Mouse (Mus musculus) heart, embryonic 16.5 days (tissue): ENCODE data around the gene Glis3. TPM values are rescaled to one million over a fixed set of nuclear protein-coding genes. Genes with fewer than 3 reads are reported as not detected.

ENCODE experiments used
- ATAC-seq: fragments of 200-750 bp; cut with Nextera tagmentation; replicated peaks from 2 replicates; pipeline ENCODE4 v1.8.0; 2017; ENCODE audit warnings: moderate number of reproducible peaks; ENCODE audit not compliant: insufficient read depth, low FRiP score; ENCODE audit errors: extremely low read depth
- H3K27ac ChIP-seq: fragments of 300-500 bp; sonication (generic); 2 replicates; pipeline ENCODE4 v1.5.1; 2014; ENCODE audit warnings: mild to moderate bottlenecking, low read length, control low read depth, moderate library complexity
- H3K27me3 ChIP-seq: fragments of 300-500 bp; sonication (generic); 2 replicates; pipeline ENCODE4 v1.6.1; 2014; ENCODE audit warnings: low read length, mixed read lengths; ENCODE audit not compliant: control insufficient read depth, insufficient read depth
- H3K36me3 ChIP-seq: fragments of 300-500 bp; sonication (generic); 2 replicates; pipeline ENCODE4 v1.6.1; 2014; ENCODE audit not compliant: control insufficient read depth, insufficient read depth
- H3K4me1 ChIP-seq: fragments of 300-500 bp; sonication (generic); 2 replicates; pipeline ENCODE4 v1.6.1; 2014; ENCODE audit warnings: low read length, mixed read lengths; ENCODE audit not compliant: control insufficient read depth, insufficient read depth
- H3K4me2 ChIP-seq: fragments of 300-500 bp; sonication (generic); 2 replicates; pipeline ENCODE4 v1.6.1; 2014; ENCODE audit warnings: low read depth, mild to moderate bottlenecking, control low read depth, low read length
- H3K4me3 ChIP-seq: fragments of 300-500 bp; sonication (generic); 2 replicates; pipeline ENCODE4 v1.5.1; 2014; ENCODE audit warnings: mild to moderate bottlenecking, control low read depth, low read length
- H3K9ac ChIP-seq: fragments of 300-500 bp; sonication (generic); 2 replicates; pipeline ENCODE4 v1.6.1; 2014; ENCODE audit warnings: low read length, control low read depth
- H3K9me3 ChIP-seq: fragments of 300-500 bp; sonication (generic); replicated peaks from 2 replicates; pipeline ENCODE4 v1.6.1; 2016; ENCODE audit warnings: low read length; ENCODE audit not compliant: control insufficient read depth
- WGBS: fragments of 180-500 bp; shearing (Covaris S2); extraction: QIAGEN DNeasy Blood & Tissue Kit; methylation state at CpG from one replicate; pipeline ENCODE4 v1.1.7; 2014; 5-methylcytosine and 5-hydroxymethylcytosine counted together
- polyA plus RNA-seq: library from polyadenylated mRNA; unstranded; fragments of >200 nt; fragmentation: Nextera tagmentation; extraction: Ambion mirVana; gene quantifications from 2 replicates; pipeline ENCODE4 v1.2.1, GENCODE M21; 2015

The Glis3 gene
- polyA plus RNA-seq, 1 experiment from 2014 or later = 1.3 TPM

DNA sequence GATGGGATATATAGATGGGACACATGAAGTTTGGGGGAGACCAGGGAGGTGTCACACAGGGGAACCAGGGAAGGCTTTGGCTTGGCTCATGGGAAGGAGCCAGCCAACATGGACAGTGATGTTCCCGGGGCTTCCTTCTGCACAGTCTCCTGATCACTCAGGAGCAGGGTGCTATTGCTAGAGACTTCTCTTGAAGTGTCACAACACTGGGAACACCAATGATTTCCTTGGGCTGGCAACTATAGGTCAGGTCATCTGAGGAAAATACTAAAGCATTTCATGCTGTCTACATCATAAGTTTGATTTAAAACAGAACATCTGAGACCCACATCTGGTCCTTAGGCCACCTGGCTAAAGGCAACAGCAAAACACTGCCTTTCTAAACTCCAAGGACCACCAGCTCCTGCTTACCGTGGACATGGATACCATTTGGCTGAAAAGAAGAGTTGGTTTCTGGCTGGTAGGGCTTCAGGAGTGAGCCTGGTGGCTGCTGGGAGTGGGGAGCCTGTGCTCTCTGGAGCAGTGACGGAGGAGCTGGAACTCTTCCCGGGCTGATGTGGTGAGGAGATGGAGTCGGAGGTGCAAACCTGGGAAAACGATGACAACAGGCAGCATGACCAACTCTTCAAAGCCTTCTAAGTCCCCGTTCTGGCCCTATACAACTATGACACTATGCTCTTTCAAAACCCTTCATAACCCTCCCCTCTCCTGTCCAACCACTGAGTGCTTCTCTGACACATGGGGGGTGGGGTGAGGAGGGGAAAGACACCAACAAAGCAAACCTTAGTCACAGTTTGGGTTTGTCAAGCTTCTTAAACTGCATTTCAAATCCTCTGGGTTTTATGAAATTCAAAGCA is 396.4 kb downstream of the Glis3 start:
- no peaks in the 10 kb centered on the region; the same call in 1 of the 2 replicates for H3K27me3 ChIP-seq
- no peaks in the 10 kb centered on the region for H3K36me3 ChIP-seq
- WGBS = 82% methylated on average over 7 of the region's 7 CpGs
- no peak overlapping the region for H3K4me2 ChIP-seq
- no peak overlapping the region for H3K9ac ChIP-seq
- no peaks in the 10 kb centered on the region for H3K4me1 ChIP-seq
- no peak overlapping the region for H3K4me3 ChIP-seq
- ATAC-seq = no peak
- no peaks in the 10 kb centered on the region for H3K9me3 ChIP-seq
- no peak overlapping the region for H3K27ac ChIP-seq

DNA sequence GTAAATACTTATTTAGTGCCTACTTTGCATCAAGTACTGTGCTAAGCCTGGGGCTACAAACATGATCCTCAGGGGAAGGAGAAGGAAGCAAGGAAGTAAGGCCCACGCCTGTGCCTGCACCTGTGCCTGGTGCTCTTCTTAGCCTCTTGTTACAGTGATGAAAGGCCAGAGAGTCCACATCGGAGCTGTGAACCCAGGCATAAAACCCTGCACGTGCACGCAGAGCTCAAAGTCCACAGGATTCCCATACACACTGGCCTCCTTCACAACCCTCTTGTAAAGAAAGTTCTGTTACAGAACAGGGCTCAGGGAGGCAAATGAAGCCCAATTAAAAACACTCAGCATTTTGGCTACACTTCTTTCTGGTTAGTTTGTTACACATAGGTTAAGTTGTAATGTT is 398.5 kb downstream of the Glis3 start:
- 76% methylated on average over 4 of the region's 4 CpGs for WGBS
- Histone ChIP-seq H3K4me2 (no peak overlapping the region), H3K36me3 (no peaks in the 10 kb centered on the region), H3K4me1 (no peaks in the 10 kb centered on the region), H3K4me3 (no peak overlapping the region), H3K9me3 (no peaks in the 10 kb centered on the region), H3K27me3 (no peaks in the 10 kb centered on the region; the same call in 1 of the 2 replicates), H3K9ac (no peak overlapping the region), H3K27ac (no peak overlapping the region)
- no peak for ATAC-seq

DNA sequence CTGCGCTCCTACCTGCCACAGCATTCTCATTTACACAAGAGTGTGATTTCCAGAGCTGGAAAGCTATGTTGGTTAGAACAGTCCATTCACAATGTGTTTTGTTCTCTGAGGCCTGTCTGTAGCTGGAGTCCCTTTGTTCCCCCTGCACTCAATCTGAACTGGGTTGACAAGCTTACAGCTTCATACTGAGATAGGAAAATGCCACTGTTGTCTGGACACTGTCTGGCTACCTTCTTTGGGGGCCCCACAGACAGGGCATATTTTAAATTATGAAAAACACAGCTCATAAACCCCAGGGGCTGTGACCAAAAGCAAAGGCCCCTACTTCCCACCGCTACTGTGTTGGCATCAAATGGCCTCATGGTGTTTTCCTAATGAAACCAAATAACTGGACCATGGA is 402.8 kb downstream of the Glis3 start:
- 83% methylated on average over 2 of the region's 2 CpGs for WGBS
- Histone ChIP-seq H3K4me3 (no peak overlapping the region), H3K36me3 (no peaks in the 10 kb centered on the region), H3K9ac (no peak overlapping the region), H3K4me2 (no peak overlapping the region), H3K9me3 (no peaks in the 10 kb centered on the region), H3K27ac (no peak overlapping the region), H3K4me1 (no peaks in the 10 kb centered on the region), H3K27me3 (no peaks in the 10 kb centered on the region; the same call in 1 of the 2 replicates)
- ATAC-seq = no peak

DNA sequence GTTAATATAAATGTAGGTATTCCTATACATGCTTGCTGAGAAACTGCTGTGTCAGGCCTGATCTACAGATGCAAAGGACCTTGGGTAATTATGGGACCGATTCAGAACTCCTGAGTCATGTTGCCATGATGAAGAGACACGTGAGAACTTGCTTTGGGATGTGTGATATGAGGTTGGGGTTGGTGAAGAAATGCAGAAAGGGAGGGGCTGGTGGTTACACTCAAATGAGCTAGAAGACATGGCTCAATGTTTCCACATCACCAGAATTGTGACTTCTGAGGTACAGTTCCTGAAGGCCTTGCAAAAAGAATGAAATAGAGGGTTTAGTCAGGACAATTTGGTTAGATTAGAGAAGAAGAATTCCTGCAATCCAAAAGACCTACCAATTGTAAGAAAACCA is 405.4 kb downstream of the Glis3 start:
- H3K27me3 ChIP-seq = no peaks in the 10 kb centered on the region
- H3K36me3 ChIP-seq = no peaks in the 10 kb centered on the region
- H3K9me3 ChIP-seq = no peaks in the 10 kb centered on the region
- no peak for ATAC-seq
- H3K4me1 ChIP-seq = no peaks in the 10 kb centered on the region
- H3K27ac ChIP-seq = no peak overlapping the region
- no peak overlapping the region for H3K4me3 ChIP-seq
- no peak overlapping the region for H3K9ac ChIP-seq
- H3K4me2 ChIP-seq = no peak overlapping the region
- 67% methylated on average over 2 of the region's 2 CpGs for WGBS

DNA sequence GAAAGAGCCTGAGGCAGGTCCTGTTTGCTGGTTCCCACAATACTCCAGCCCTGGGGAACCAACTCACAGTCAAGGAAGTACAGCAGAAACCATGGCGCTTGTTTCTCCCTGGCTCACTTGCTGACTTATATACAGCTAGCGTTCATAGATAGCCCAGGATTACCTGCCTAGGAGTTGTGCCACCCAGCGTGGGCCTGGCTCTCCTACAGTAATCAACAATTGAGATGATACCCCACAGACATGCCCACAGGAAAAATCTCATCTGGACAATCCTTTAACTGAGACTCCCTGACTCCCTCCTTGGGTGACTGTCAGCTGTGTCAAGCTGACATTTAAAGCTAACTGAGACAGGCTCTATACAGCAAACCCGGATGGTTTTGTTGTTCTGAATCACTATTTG is 405.9 kb downstream of the Glis3 start:
- no peak for ATAC-seq
- no peaks in the 10 kb centered on the region for H3K36me3 ChIP-seq
- WGBS = 86% methylated on average over 4 of the region's 4 CpGs

DNA sequence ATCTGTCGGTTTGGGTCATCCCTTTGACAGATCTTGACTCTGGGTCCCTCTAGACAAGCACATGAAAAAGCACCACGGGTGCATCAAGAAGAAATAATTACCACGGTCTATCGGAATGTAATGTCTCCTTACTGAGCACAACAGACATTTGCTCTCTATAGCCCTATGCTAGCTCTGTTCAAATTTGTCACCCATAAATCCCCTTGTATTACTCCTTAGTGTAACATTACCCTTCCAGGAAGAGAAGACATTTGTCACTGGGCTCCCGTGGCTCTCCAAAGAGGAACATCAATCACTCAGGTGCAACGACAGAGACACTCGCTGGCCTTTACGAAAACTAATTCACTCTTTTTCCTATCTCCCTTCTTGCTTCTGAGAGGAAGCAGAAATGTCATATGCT is 413.0 kb downstream of the Glis3 start:
- no peak for ATAC-seq

More for the DNA sequence above, 405.9 kb downstream of the Glis3 start:
- no peaks in the 10 kb centered on the region for H3K9me3 ChIP-seq
- H3K27me3 ChIP-seq = no peaks in the 10 kb centered on the region
- H3K4me3 ChIP-seq = no peak overlapping the region
- H3K9ac ChIP-seq = no peak overlapping the region
- H3K27ac ChIP-seq = no peak overlapping the region
- H3K4me2 ChIP-seq = no peak overlapping the region
- no peaks in the 10 kb centered on the region for H3K4me1 ChIP-seq

DNA sequence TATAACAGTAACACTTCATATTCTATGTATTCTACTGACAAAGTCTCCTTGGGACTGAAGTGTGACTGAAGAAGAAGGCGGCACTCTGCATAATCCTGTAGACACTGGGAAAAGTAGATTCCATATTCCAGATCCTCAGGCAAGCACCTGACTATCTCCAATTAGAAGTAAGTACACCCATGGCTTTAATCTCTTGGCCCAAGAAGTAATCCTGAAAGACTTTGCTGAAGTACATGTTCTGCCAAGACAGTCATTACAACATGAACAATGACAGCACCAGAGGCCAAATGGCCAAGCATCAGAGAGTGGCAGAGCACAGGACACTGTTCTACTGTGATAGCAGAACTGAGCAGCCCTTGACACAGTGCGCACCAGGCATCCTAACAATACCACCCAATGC is 414.1 kb downstream of the Glis3 start:
- WGBS = 96% methylated on average over 2 of the region's 2 CpGs
- Histone ChIP-seq H3K9ac (no peak overlapping the region), H3K4me1 (no peaks in the 10 kb centered on the region), H3K27me3 (no peaks in the 10 kb centered on the region), H3K9me3 (no peaks in the 10 kb centered on the region), H3K27ac (no peak overlapping the region), H3K4me3 (no peak overlapping the region), H3K36me3 (no peaks in the 10 kb centered on the region), H3K4me2 (no peak overlapping the region)
- no peak for ATAC-seq

More for the DNA sequence above, 413.0 kb downstream of the Glis3 start:
- H3K9me3 ChIP-seq = no peaks in the 10 kb centered on the region
- no peak overlapping the region for H3K9ac ChIP-seq
- WGBS = 76% methylated on average over 8 of the region's 8 CpGs
- no peaks in the 10 kb centered on the region for H3K4me1 ChIP-seq
- no peak overlapping the region for H3K4me3 ChIP-seq
- no peak overlapping the region for H3K27ac ChIP-seq
- no peaks in the 10 kb centered on the region for H3K36me3 ChIP-seq
- H3K27me3 ChIP-seq = no peaks in the 10 kb centered on the region
- no peak overlapping the region for H3K4me2 ChIP-seq

DNA sequence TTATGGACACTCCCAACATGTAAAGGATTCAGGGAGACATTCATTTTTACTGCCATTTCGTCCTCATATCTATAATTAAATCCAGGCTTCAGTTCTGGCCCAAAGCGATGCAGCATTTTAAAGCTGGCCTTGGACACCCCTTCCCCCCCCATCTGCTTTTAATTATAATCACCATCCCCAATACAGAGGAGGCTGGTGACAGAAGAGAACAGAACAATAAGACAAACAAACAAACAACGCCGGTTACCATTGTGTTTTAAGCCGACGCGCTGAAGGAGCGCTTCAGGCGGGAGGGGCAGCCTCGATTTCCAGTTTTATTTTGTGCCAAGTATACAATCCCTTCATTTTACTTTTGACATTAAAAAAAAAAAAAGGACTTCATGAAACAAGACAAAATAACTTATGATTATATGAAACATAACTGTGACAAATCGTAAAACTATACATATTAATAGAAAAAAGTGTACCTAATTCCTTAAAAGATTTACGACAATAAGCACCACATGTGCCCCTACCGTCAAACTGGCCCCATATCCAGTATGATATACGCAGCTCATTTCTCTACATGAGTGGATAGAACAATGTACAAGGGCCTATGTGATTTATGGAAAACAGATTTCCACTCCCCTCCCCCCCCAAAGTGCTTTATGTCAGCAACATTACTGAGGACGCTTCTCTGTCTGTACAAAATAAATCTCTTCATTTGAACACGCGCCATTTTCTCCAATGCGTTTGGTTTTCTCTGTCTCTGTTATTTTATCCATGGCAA is 420.8 kb downstream of the Glis3 start:
- H3K27me3 ChIP-seq = no peaks in the 10 kb centered on the region
- no peak overlapping the region for H3K4me2 ChIP-seq
- no peak overlapping the region for H3K9ac ChIP-seq
- WGBS = 88% methylated on average over 18 of the region's 18 CpGs
- H3K9me3 ChIP-seq = no peaks in the 10 kb centered on the region
- no peak overlapping the region for H3K4me3 ChIP-seq
- no peaks in the 10 kb centered on the region for H3K4me1 ChIP-seq
- no peaks in the 10 kb centered on the region for H3K36me3 ChIP-seq
- no peak overlapping the region for H3K27ac ChIP-seq
- no peak for ATAC-seq

DNA sequence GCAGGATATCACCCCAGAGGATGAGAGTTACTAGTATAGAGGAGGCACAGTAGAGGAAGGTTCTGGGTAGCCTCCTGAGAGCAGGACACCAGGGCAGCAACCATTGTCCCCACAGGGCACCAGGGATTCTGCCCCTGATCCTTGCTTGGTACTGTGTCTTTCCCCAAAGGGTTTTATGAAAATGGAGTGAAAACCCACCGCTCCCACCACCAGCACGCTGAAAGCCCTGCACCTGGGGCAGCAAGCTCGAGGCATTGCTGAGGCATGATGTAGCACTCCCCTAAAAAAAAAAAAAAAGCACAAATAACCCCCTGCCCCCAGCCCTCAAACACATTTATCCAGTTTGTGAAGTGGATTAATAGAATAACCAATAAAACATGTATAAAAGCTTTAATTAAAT is 421.4 kb downstream of the Glis3 start:
- Histone ChIP-seq H3K4me1 (no peaks in the 10 kb centered on the region), H3K4me3 (no peak overlapping the region), H3K36me3 (no peaks in the 10 kb centered on the region), H3K27me3 (no peaks in the 10 kb centered on the region), H3K9me3 (no peaks in the 10 kb centered on the region), H3K9ac (no peak overlapping the region), H3K4me2 (no peak overlapping the region), H3K27ac (no peak overlapping the region)
- ATAC-seq = no peak
- WGBS = 80% methylated on average over 3 of the region's 3 CpGs
